Mouse (Mus musculus) embryo, embryonic 10 days (tissue): ENCODE results near the gene Srsf1.

Experiments used
- DNase-seq: peaks from one replicate; pipeline ENCODE4 v3.0.0-alpha.2; 2015; ENCODE audit warnings: low spot score

Srsf1 gene

DNA sequence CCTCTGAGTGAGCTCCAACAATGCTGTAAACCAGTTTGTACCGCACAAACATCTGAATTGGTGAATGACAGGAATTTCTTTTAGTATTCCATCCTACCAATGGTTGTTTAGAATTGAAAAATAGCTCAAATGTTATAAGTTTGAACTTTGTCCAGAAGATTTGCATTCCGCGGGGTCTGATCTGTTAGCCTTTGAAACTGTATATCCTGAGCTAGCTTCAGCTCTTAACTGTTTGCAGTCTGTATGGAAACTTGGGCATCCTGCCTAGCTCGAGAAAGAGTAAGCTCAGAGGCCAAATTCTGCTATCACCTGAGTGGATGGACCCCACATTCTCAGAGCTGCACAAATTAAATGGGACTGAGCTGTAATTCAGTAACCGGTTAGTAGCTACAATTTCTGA, 23.9 kb downstream of the Srsf1 start:
- DNase-seq: no peak

DNA sequence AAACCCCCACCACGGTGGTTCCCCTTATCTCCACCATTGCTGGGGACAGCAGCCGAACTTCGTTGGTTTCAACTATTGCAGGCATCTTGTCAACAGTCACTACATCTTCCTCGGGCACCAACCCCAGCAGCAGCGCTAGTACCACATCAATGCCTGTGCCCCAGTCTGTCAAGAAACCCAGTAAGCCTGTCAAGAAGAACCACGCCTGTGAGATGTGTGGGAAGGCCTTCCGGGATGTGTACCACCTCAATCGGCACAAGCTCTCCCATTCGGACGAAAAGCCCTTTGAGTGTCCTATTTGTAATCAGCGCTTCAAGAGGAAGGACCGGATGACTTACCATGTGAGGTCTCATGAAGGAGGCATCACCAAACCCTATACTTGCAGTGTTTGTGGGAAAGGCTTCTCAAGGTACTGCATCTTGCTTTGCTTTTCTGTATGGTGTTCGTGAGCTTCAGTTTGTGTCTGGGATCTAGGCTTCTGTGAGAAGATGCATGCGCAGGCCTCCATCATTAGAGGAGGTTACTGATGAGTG, 26.2 kb downstream of the Srsf1 start:
- DNase-seq: no peak

DNA sequence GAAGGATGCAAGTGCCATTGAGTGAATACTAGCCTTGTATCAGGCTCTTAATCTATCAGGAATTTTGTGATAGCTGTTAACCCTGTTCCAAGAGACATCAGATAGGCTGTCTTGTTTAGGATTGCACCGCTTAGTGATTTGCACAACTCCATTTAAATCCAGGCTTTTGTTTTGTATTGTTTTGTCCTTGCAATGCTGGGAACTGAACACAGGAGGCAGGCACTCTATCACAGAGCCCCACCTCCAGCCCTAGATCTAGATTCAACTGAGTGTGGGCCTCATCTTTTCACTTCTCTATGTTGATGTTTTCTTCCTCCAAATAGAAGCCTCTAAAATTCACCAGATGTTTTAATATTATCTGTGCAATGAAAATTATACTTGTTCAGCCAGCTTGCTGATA, 28.5 kb downstream of the Srsf1 start:
- no peak for DNase-seq

DNA sequence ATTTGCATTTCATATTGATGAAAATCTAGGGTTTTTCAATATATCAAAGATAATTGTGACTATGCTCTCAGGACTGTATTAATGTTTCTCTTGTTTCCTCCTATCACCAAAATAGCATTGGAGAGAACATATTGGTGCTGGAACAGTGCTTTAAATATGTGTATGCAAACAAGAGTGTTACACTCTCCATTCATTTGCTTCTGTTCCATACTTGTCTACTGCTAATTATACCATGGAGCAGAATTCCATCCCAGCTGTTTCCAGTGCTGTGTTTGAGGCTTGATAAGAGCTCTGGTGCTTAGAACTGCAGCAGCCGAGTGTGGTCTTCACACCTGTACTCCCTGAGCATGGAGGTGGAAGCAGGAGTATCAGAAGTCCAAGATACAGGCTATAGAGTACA, 29.2 kb downstream of the Srsf1 start:
- DNase-seq: no peak

DNA sequence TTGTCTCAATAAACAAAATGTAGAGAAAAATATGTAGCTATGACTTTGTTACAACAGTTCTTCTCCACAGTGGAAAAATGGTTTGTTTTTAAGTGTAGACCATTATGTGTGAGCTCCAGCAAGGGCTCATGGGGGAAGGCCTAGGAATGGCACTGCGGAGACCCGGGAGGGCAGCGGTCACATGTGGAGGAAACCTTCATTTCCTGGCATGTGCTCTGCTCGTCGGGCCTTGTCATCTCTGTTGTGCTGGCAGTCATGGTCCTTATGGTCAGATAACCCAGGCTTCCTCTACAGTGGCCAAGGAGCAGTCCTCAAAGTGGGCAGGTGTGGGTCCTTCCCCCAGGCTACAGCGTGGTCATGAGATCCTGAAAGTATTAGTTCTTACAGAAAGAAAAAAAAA, 36.5 kb downstream of the Srsf1 start:
- no peak for DNase-seq

DNA sequence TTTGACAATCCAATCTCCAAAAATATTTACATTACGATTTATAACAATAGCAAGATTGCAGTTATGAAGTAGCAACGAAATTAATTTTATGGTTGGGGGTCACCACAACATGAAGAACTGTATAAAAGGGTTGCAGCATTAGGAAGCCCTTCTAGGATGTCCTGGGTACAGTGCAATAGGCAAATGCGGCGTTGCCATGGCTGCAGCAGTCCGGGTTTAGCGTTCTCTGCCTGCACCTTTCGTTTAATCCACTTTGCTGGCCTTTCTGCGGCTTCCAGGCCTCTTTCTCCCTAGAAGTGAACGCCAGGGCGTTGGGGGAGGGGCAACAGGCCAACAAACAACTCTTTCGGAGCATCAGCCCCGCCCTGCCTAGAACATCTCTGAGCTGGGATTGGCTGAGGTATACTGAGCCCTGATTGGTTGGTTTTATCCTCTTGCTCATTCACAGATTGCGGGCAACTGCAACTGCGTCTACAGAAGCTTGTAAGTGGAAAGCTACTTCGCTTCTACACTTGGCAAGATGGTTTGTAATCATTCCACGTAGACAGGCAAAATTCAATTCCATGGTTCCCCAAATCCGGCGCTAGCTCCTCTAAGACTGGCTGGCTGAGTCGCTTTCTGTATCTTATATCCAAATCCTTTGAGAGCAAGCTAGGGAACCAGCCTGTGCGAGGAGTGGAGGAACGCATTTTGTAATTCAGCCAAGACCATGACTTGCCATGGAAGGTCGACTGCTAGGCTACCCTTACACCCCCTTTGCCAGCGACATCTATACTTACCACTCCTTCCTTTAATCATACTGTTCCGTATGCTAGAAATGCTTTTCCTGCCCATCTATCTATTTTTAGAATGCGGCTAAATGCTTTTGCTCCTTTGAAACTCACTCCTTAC, 39.8 kb downstream of the Srsf1 start:
- peak; percentile 99 for DNase-seq

DNA sequence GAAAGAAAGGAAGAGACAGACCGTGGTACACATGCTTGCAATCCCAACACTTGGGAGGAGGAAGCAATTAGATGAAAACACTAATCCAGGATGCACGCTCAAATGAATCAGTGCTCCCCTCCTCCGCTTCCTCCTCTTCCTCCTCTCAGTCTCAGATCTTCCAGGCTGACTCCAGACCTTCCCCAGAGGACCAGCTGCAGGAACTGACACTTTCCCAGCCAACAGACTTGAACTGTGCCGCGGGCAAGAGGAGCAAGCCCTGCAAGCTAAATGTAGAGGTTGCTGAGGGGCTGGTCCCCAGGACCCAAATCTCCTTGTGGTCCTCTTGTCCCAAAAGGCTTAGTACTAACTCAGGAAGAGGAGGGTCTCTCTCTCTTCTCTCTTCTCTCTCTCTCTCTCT, 42.0 kb downstream of the Srsf1 start:
- DNase-seq: no peak

DNA sequence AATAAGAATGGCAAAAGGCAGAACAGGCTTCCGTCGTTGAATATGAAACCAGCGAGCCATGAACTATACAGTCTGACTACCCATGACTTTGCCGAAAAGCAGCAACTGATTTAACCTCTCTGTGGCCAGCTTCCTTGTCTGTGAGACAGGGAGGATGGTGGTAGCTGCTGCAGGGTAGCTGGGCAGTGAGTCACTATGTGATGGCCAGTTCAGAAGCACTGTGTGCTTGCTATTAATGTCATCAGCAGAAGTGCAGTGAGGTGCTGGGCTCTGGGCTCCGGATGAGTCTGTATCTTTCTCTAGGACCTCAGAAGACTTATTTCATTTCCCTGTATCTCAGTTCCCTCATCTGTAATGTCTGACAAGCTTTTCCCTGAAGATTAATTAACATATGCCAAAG, 43.1 kb downstream of the Srsf1 start:
- DNase-seq: no peak

DNA sequence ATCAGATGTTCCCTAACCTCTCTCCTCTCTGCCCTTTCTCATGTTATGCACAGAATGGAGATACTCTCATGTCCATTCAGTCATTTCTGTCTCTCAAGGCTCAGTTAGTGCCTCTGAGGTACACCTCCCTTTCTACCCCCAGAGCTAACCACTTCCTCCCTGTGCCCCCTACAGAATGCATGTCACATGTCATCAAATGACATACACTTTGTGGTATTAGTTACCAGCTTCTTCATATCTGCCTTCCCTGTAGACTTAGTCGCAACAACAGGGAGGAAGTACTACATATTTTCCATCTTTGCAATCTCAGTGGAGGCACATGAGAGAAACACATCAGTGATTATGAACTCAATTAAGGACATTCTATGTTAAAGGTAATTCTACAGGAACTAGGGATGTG, 44.8 kb downstream of the Srsf1 start:
- no peak for DNase-seq

DNA sequence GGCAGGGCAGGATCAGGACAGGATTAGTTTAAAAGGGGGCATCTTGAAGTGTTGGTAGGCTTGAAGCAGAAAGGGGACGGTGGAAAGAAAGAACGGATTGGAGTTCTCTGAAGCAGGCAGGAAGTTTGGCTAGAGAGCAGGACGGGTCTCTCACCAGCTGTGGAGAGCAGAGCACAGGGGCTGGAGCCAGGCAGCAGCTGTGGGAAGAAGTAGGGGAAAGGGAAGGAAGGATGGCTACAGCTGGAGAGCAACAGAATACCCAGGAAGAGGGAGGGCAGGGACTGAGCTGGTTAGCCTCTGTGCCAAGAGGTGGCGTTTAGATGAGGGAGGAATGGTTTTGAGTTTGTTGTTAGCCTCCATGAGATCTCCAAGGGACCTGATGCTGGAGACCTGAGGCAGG, 50.0 kb downstream of the Srsf1 start:
- DNase-seq: peak; percentile 25

DNA sequence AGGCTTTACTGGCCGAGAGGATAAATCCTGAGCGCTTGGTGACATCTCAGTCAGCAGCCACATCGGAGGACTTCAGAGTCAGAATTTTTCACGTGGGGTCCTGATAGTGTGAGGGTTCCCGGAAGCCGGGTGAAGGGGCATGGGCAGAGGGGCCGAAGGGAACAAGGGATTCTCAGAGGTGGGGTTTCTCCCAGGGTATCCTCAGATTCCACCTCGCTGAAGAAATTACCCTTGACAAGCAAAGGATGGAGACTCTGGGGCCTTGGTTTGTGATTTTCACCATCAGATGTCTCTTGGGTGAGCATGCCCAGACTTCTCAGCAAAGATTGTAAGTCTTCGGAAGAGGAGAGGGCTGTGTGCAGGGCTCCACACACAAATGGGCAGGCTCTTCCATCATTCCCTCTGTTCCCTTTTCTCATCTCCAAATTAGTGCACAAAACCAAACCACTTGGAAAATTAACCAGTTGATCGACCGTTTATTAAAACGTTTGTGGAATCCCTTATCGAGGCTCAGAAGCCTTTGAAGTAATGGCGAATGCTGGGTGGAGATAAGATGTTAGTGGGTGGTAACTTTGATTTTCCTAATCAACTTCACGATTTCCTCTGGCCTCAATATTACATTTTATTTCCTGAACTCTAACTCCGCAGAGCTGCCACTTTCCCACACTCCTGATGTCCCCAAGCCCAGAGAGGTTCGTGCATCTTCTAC, 51.0 kb downstream of the Srsf1 start, which contains the start of gene Cuedc1:
Gene Cuedc1, plus strand, starts transcription at position 38 of the 709 bp plus-strand sequence.
- DNase-seq: no peak

DNA sequence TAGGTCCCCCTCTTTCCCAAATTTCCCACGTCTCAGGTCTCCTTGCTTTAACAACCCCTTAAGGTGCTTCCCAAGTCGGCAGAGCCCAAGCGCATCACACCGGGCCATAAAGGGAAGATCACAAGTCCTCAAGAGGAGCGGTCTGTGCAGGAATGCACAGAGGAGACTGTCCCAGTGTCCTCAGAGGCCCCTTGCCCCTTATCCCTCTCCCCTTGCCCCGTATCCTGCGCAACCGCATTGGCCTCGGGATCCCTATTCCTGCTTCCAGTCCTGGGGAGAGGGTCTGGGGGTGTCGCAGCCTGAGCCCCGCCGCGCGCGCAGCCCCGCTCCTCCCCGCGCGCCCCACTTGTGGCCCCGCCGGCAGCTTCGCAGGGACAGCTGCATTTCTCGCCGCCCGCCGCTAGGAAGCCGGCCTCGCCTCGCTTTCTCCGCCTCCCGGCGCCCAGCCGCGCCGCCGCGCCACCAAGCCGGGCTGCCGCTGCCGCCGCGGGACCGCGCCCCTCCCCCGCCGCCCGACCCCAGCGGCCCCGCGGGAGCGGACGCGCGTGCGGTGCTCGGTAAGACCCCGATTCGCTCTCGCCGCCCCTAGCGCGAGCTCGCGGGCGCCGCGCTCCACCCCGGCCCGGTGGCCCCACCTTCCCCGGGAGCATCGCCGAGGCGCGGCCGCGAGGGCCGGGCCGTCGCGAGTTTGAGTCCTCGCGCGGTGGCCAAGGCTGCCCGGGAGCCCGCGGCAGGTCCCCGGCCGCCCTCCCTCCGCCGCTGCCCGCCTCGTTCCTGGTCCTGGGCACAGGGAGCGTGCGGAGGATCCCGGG, 51.8 kb downstream of the Srsf1 start:
- DNase-seq: peak; percentile 85

DNA sequence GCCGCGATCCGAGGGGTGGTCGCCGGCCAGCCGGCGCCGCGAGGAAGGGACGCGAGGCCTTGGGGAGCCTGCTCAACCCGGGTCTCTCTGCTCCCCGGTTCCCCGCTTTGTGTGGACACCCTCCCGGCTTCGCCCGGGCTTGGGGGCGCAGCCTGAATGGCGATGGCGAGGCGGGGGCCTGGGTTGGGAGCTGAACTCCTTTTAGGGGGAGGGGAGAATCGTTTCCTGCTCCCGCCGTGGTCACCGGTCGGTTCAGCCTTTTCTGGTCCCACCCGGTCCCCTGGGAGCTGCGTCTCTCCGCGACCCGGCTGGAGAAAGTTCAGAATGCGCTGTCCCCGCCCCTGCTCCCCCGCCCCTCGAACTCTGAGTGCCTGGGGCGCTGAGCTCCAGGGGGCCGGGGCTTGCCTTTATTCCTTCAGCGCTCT, 52.4 kb downstream of the Srsf1 start:
- DNase-seq: peak; percentile 79

DNA sequence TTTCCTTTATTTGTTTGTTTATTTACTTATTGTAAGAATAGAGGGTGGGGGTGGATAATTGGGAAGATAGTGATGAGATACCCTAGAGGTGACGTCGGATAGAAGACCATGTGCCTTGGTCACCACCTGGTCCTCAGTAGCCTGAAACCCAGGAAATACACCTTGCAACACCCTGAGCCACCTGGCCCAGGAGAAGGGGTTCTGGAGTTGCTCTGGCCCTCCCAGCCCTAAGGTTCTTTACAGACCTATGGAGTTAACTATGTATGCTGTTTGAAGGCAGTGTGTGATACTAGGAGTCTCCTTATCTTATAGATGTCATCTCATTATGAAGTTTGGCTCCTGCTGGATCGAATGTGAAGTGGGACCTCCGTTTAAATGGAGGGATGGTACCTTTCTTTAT, 53.0 kb downstream of the Srsf1 start:
- no peak for DNase-seq
